Mouse (Mus musculus): ENCODE measurements around the gene Epb41l1.

DNA sequence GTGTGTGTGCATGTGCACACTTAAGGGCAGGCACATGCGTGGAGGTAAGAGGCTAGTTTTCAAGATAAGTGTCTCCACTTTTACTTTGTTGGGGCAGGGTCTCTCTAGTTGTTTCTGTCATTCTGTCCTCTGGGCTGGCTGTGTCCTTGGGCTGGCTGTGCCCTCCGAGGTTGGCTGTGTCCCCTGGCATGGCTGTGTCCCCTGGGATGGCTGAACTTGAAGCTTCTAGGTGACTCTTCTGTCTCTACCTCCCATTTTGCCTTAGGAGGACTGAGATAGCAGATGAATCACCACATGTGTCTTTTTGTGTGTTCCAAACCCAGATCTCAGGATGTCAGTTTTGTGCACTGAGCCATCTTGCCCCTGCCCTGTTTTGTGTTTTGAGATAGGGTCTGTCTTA lies 5.7 kb upstream of the Epb41l1 start:
- TF ChIP-seq CTCF (conservative IDR thresholded peaks at IDR 0.05; ENCODE audit: low read length) (no peak), POU5F1 (IDR thresholded peaks at IDR 0.05; ENCODE audit: borderline replicate concordance, low read length) (no peak), NANOG (IDR thresholded peaks at IDR 0.05; ENCODE audit: borderline replicate concordance, low read length) (no peak)

Measured in E14TG2a.4 (cell line).